Mouse (Mus musculus) stomach, postnatal 0 days (tissue): ENCODE measurements at regions not wholly inside any gene's neighbourhood (a gene's known extent, or its start where the extent isn't known, plus 50 kb on each side); places are given as distances from the start of the nearest gene placed in this dataset.

ENCODE experiments used
- CTCF ChIP-seq: IDR thresholded peaks from 2 replicates; pipeline ENCODE4 v1.5.1; 2016; ENCODE audit warnings: antibody characterized with exemption, low read depth, mild to moderate bottlenecking, moderate library complexity
- EP300 ChIP-seq: optimal IDR thresholded peaks from 2 replicates; pipeline ENCODE3; 2016; ENCODE audit warnings: antibody characterized with exemption

- TF ChIP-seq CTCF = no peak
- TF ChIP-seq EP300 = no peak
Measured at GRCm38 (mm10) chr6:143665374-143665773, 498.4 kb downstream of the Etnk1 start.
